Mouse (Mus musculus): Measurements from ENCODE around the gene Stab2.

Gene Stab2

GRCm38 (mm10) chr10:86836784-86837183, 171.0 kb downstream of the Stab2 start:
- no peak for ATAC-seq (ENCODE audit: insufficient number of reproducible peaks, low FRiP score, low TSS enrichment)

GRCm38 (mm10) chr10:86829515-86829914, 178.3 kb downstream of the Stab2 start:
- ATAC-seq (ENCODE audit: insufficient number of reproducible peaks, low FRiP score, low TSS enrichment) = no peak

GRCm38 (mm10) chr10:86828221-86829135, 179.3 kb downstream of the Stab2 start:
- ATAC-seq (ENCODE audit: insufficient number of reproducible peaks, low FRiP score, low TSS enrichment) = no peak

DNA sequence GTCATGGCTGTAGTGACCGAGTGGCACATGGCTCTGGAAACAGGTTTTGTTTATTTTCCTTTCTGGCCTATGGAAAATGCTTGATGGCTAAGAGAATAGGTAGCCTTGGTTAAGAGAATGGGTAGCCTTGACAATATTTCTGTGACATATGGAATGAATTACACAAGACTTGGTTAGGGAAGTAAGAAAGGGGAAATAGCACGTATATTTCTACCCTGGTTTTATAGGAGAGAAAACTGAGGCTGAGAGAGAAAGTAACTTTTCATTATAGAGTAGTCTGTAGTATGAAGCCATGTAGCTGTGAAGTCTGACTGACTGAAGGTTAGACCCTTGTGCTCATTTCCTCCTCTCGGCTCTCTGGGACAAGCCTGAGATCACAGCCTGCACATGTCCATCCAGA, 180.9 kb downstream of the Stab2 start:
- no peak for ATAC-seq (ENCODE audit: insufficient number of reproducible peaks, low FRiP score, low TSS enrichment)

DNA sequence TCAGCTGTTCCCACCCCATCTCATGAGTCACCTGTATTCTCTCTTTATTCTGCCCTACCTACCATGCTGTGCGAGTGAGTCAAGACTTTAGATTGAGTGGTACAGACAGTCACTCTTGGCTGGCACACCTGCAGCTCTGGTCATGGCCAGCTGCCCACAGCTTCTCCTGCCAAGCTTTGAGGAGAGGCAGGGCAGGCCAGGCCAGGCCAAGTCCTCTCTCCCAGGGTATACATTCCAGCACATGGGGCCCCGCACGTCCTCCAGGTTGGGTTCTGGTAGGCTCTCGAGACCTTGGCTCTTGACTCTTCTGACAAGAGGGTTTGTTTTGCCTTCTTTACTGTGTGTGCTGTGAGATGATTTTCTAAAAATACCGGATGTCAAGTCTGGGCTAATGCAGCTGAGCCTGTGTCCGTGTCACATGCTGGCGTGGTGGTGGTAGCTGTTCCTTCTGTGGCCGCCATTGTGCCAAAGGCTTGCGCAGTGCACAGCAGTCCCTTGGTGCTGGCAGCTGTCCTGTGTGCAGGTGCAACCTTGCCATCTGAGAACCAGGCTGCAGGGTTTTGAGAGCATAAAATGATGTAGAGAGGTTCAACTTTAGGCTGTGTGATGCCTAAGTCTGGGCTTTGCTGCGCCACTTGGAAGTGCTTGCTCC, 181.8 kb downstream of the Stab2 start:
- peak; percentile 81 for ATAC-seq (ENCODE audit: insufficient number of reproducible peaks, low FRiP score, low TSS enrichment)

GRCm38 (mm10) chr10:86824871-86825270, 183.0 kb downstream of the Stab2 start:
- ATAC-seq (ENCODE audit: insufficient number of reproducible peaks, low FRiP score, low TSS enrichment) = no peak

DNA sequence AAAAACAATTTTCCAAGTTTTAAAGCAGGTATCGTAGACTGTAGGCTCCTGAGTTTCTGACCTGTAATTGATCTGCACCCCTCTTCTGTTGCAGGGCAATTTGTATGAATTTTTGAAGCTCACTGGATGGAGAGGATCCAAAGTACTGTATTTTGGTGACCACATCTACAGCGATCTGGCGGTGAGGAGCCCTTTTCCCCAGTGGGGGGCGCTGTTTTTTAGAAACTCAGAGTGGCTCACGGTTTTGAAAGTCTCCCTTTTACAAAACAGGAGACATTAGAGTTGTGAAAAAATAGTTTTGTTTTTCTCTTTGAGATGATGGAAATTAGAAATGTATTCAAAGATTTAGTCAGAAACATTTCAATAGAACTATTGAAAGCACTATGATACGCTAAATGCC, 183.7 kb downstream of the Stab2 start:
- ATAC-seq (ENCODE audit: insufficient number of reproducible peaks, low FRiP score, low TSS enrichment) = no peak

DNA sequence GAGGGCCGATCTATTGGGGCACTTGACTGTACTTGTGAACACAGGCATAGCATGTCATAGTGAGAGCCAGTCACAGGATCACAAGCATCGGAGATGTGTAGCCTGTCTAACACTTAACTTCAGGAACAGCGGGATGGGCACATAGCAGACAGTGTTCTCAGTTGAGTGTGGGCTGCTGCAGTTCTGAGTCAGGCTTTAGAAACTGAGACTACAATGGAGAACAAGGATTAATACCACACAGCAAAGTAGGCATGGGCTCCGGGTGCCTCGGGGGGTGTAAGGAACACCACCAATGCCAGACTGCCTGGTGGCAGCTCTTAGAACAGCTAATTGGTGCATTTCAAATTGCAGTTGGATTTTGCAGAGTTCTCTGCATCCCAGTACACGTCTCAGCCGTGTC, 186.8 kb downstream of the Stab2 start:
- no peak for ATAC-seq (ENCODE audit: insufficient number of reproducible peaks, low FRiP score, low TSS enrichment)

DNA sequence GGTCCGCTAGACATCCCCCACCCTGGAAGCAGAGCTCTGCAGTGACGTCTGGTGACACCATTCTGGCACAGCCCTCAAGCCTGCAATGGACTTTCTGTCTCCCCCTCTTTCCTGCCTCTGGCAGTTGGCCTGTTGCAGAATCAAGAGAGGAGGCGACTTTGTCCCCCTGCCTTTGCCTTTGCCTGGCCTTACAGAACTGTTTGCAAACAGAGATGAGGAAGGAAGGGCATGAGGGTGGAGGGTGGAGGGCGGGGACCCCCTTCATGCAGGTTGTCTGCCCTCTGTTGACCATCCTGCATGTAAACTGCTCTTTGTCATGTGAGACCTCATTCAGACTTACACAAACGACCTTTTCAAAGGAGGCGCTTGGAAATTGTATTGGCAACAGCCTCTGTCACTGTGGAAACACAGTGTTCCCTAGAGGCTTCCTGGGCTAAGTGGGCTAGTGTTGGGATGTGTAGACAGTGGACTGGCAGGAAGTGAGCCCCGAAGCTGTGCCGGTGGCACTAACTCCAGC, 188.1 kb downstream of the Stab2 start:
- no peak for ATAC-seq (ENCODE audit: insufficient number of reproducible peaks, low FRiP score, low TSS enrichment)

- ATAC-seq (ENCODE audit: insufficient number of reproducible peaks, low FRiP score, low TSS enrichment) = no peak
These were observed 192.7 kb downstream of the Stab2 start for GRCm38 (mm10) chr10:86815133-86815532.

DNA sequence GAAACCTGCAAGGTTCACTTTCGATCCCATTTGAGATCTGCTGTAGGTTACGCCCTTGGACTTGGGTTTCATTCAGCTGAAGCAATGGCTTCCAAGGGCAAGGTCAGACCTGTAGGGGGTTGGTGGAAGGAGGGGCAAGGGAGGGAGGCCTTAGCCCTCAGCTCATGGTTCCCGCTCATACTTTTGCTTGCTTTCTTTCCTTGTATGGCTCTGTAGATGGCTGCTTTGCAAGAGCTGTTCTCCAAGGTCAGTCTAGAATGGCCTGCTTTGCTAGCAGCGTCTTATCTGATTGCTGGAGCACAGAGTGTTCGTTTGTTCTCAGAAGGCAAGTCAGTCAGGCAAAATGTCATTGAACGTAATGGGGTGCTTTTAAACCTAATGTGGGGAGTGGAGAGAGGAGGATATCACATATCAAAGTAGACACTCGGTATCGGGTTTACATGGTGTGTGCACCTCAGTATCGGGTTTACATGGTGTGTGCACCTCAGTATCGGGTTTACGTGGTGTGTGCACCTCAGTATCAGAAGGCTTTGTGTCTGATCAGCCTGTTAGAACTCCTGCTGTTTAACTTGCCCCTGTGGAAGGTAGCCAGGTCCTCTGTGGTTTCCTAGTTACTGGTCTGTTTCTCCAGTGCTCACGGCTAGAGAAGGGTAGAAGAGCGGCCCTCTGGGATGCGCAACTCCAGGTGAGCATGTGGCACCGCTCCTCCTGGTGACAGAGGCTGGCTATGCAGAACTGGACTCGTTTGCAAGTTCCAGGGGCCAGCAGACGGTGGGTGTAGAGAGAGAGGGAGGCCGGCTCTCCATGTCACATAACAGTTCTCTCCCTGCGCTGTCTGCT, 193.3 kb downstream of the Stab2 start:
- no peak for ATAC-seq (ENCODE audit: insufficient number of reproducible peaks, low FRiP score, low TSS enrichment)

GRCm38 (mm10) chr10:86810612-86811011, 197.2 kb downstream of the Stab2 start:
- no peak for ATAC-seq (ENCODE audit: insufficient number of reproducible peaks, low FRiP score, low TSS enrichment)

GRCm38 (mm10) chr10:86810000-86810399, 197.8 kb downstream of the Stab2 start:
- ATAC-seq (ENCODE audit: insufficient number of reproducible peaks, low FRiP score, low TSS enrichment) = no peak; the same call in 1 of the 2 replicates

GRCm38 (mm10) chr10:86808013-86808758, 199.6 kb downstream of the Stab2 start:
- ATAC-seq (ENCODE audit: insufficient number of reproducible peaks, low FRiP score, low TSS enrichment) = no peak

- ATAC-seq (ENCODE audit: insufficient number of reproducible peaks, low FRiP score, low TSS enrichment) = no peak
These were observed 200.5 kb downstream of the Stab2 start for GRCm38 (mm10) chr10:86807362-86807761.

GRCm38 (mm10) chr10:86796073-86796741, 211.6 kb downstream of the Stab2 start:
- ATAC-seq (ENCODE audit: insufficient number of reproducible peaks, low FRiP score, low TSS enrichment) = no peak

- peak; percentile 65; the same call in 1 of the 2 replicates for ATAC-seq (ENCODE audit: insufficient number of reproducible peaks, low FRiP score, low TSS enrichment)
These were observed 212.9 kb downstream of the Stab2 start for GRCm38 (mm10) chr10:86794794-86795535.

DNA sequence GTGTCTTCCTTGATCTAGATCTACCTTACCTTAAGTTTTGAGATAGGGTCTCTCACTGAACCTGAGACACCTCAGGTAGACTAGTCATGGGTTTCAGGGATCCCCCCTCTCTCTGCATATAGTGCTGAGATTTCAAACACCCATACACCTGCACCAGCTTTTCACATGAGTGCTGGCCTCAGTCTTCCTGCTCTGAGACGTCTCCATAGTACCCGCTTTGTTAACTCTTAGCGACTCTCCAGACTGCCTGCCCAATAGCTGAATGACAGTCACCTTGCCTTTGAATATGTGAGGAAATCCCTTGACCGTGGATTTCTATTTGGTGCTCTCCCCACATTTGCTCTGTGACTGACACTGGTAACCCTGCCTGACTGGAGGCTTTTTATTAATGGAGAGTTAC, 213.6 kb downstream of the Stab2 start:
- no peak for ATAC-seq (ENCODE audit: insufficient number of reproducible peaks, low FRiP score, low TSS enrichment)

Measured in cerebellum, adult (tissue).